Mouse (Mus musculus) lung, postnatal 36 days (tissue): ENCODE data around the gene Nptx1.

Source experiments
- DNase-seq: peaks from one replicate; pipeline ENCODE4 v3.0.0; 2022; ENCODE audit warnings: mixed read lengths

The Nptx1 gene

DNA sequence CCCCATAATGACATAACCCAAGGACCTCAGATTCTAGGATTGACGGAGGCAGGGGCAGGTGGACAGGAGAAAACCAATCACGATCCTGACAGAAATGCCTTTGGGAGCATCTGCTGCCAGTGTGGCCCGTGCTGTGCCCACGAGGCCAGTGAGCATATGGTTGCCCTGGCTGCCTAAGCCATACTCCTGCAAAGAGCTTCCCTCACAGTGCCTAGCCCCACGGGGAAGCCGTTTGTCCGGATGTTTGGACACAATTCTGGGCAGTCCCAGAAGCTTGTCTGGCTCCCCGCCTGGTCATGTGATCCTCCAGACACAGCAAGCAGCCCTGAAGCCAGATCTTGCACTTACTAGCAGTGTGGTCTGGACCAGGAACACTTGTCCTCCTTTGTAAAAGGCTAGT lies 24.8 kb downstream of the Nptx1 start:
- DNase-seq: peak; percentile 84

GRCm38 (mm10) chr11:119521920-119522710 lies 25.4 kb downstream of the Nptx1 start:
- DNase-seq: peak; percentile 83

DNA sequence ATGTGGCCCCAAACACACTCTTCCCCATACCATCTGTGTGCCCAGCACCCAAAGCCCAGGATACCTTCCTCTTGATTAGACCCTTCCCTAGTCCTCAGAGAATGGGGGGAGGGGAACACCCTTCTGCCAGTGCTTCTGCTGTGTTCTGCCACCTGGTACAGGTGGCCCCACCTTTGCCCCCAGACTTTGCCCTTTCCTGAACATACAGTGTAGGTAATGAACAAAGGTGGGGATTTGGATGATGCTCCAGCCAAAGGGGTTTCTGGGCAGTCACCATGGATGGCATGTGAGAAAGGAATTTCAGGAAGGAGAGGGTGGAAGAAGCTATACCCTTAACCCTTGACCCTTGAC lies 26.9 kb downstream of the Nptx1 start:
- no peak for DNase-seq

DNA sequence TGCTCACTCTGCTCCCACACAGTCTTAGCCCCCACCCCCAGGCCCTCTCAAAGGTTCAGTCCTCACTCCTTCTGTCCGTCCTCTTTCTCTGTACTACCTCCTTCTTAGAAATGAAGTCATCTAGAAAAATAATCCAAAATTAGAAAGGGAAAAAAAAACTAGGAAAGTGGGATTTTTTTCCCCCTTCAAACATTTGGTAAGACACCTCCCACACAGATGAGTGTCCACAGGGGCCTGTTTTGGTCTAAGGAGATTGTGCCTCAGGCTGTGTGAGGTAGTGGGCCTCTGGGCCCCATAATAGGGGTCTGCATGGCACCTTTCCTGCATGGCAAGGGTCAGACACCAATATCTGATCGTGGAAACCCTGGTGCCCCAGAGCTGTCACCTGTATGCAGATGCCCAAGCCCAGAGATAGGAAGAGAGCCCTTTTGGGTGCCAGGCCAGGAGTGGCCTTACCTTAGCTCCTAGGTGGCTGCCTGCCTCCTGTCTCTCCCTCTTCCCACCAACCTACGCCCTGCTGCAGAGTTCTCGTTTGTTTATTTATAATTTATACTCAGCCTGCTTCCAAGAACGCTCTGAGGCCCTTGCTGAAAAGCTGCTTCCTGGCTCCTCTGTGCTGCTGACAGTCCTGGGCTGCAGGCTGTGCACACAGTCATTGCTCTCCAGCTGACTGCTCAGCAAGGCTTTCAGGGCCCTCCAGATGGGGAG lies 27.4 kb downstream of the Nptx1 start:
- peak; percentile 50 for DNase-seq

DNA sequence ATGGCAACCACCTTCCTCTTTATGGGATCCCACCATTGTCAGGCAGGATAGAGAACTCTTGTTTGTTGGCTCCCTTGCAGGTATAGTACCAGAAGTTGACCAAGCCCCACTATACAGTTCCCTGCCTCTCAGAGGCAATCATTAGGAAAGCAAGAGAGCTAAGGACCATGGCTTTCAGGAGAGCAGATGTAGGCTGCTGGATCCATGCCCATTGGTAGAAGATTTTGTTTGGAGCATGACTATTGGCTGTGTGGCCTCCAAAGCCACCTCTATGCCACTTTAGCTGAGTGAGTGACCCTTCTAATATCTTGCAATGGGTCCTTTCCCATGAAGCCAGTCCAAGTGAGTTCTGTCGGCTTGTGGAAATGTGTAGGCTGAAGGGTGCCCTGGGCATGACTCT lies 28.2 kb downstream of the Nptx1 start:
- no peak for DNase-seq

GRCm38 (mm10) chr11:119516677-119517361 lies 30.7 kb downstream of the Nptx1 start:
- no peak for DNase-seq

DNA sequence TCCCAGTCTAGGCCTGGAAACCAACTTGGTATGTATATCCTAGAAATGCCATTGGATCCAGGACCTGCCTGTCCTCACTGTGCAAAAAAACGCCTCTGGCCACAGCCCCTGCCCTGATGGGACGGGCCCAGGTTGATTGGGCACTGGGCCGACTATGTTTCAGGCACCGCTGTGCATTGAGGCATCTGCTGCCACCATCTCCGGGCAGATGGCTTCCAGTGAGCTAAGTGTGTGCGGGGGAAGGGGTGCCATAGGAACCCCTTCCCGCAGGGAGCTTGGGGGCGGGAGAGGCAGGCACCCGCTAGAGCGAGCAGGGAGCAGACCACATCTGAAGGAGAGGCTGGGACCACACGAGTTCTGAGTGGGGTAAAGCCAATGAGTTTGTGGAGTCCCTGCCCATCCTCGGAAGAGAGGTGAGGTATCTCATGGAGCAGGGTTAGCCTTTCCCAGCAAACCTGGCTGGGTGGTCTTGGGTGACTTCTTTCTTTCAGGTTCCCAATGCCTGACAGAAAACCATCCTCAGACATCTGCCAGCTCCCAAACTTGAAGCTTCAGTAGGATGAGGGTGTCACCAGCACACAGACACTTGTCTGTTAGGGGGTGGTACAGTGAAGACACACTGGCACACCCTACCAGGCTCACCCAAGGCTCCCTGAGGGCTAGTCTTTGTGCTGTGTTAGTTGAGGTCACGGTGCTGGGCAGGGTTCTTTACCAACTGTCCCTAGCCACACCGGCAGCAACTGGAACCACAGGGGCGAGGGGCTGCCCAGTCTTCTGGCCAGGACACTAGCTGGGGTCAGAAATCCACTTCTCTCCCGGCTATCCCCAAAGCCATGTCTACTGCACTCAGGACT lies 31.5 kb downstream of the Nptx1 start:
- no peak for DNase-seq

DNA sequence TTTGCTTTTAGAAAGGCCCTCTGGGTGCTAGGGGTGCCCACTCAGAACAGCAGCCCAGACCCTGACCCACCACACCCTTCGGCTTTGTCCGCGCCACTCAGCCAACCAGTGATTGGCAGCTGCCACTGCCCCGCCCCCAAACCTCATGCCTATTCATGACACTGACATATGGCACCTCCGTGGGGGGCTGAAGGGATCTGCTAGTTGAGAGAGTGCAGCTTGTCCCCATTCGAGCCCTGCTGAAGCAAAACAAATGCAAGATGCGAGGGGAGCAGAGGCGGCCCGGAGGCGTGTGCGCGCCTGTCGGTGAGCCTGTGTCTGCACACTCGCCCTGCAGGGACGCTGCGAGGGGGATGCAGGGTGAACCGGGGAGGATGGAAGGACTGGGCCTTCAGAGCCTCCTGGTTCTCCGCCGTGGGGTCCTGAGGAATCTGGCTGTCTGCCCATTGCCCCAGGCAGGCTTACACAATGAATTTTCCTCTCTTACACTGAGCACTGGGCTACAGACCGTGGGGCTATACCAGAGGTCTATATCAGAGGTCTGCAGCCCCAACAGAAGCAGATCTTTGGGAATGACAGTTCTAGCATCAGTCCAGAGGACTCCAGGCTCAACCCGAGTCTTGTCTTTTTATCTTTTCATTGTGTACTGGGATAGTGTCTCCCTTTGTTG lies 32.5 kb downstream of the Nptx1 start:
- no peak for DNase-seq

GRCm38 (mm10) chr11:119514108-119514860 lies 33.3 kb downstream of the Nptx1 start:
- DNase-seq: no peak

- DNase-seq: no peak
Measured at GRCm38 (mm10) chr11:119513038-119513659, 34.4 kb downstream of the Nptx1 start.

GRCm38 (mm10) chr11:119509165-119509776 lies 38.3 kb downstream of the Nptx1 start:
- no peak for DNase-seq

DNA sequence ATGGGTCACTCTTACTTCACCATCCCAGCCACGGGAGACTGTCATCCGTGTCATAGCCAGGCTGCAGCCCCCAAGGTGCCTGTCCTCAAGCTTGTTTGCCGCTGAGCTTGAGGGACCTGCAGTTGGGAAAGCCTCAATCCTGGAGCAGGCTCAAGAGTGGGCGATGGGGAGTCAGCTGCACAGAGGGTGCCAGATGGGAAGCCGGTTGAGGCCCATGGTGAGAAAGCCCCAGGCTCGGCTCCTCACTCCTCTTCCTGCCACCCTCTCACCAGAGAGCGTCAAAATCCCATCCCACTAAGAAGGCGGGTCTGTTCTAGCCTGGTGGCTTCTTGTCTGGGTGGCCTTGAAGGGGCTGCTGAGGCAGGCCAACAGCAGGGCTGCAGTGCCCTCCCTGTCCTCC lies 39.8 kb downstream of the Nptx1 start:
- DNase-seq: no peak

GRCm38 (mm10) chr11:119506386-119506785 lies 41.2 kb downstream of the Nptx1 start:
- no peak for DNase-seq

GRCm38 (mm10) chr11:119503675-119504074 lies 43.9 kb downstream of the Nptx1 start:
- DNase-seq: peak; percentile 79

- no peak for DNase-seq
Measured at GRCm38 (mm10) chr11:119500011-119500410, 47.5 kb downstream of the Nptx1 start.

DNA sequence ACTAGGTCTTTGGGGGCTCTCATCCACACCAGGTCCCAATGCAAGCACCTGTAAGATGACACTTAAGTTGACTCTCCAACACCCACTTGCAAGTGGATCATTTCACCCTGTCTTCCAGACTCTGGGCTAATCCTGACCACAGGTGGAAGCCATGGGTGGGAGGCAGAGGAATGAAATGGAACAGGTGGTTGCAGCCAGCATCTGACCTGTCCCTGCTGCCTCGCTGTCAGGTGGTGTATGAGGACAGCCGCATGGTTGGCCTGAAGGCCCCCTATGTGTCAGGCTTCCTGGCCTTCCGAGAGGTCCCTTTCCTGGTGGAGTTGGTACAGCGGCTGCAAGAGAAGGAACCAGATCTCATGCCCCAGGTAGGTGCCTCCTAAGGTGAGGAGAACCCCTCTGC lies 48.3 kb downstream of the Nptx1 start:
- no peak for DNase-seq

DNA sequence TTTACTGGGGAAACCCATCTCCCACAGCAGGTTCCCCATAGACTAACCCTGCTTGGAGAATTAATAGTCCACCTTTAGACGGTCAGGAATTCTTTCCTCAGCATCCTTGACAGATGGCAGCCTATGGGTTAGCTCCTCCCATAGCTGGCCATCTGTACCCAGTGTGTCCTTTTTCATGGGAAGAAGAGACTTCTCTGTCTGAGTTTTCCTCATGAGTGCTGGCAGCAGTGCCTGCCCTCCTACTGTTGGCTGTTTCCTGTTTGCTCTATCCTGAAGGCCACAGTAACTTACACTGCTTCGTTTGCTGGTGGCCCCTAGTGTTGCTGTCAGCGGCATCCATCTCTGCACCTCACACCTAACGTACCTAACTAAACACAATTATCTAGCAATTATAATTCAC lies 50.1 kb downstream of the Nptx1 start:
- DNase-seq: no peak

DNA sequence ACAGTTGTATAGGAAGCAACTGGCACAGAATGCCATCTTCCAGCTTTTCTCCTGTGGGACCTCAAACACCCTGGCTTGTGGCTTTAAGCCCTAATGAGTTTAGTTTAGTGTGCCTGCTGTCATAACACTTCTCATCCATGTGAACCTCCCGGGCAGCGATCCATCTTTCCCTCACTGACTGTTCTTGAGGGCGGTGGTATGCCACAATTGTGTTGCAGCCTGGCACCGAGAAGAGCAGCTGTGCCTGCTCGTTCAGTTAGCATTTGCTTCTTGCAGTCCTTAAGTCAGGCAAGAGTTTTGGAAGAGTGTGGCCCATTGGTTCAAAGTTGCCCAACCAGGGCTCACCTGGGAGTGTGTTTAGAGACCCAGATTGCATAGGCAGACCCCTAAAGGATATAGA lies 51.4 kb downstream of the Nptx1 start:
- DNase-seq: no peak

DNA sequence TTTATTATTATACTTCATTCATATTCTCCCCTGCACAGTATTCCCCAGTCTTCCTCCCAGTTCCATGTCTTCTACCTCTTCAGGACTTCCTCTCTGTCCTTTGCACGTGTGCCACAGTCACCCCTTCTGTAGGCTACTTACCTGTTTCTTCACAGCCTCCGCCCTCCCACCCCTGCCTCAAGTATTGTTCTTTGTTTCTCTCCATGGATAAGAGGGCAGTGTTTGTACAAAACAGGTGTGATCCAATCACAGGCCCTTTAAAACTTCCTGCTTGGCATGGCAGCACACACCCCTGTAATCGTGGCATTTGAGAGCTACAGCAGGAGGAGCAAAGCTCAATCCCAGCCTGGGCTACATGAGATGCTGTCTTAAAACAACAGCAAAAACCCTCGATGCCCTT lies 54.0 kb downstream of the Nptx1 start:
- peak; percentile 59 for DNase-seq

GRCm38 (mm10) chr11:119492830-119493229 lies 54.7 kb downstream of the Nptx1 start:
- no peak for DNase-seq

DNA sequence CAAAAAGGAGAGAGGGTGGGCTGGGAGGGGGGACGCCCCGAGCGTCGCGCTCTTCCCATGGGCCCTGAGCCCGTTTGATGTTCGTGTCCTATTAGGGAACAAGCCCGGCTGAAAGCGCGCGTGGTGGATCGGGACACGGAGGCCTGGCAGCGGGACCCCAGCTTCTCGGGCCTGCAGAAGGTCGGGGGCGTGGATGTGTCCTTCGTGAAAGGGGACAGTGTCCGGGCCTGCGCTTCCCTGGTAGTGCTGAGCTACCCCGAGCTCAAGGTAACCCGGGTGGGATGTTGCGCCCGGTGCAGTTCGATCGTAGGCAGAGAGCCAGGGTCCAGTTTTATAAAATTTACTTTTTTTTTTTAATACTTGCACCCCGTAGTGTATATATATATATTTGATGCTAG lies 55.9 kb downstream of the Nptx1 start:
- no peak for DNase-seq
